Mouse (Mus musculus): Measurements from ENCODE around the gene Gast. TPM values are rescaled to one million over a fixed set of nuclear protein-coding genes. Genes with fewer than 3 reads are reported as not detected.
A peak's percentile ranks its signal among the peaks of the same experiment; 100 is the strongest.
"Not testable (repeated sequence)": the region's sequence is repeated elsewhere in the genome, so short reads cannot be mapped to it uniquely, and the experiment has no call there.

Gene Gast
- total RNA-seq, 2 experiments from 2014 or later: not detected

DNA sequence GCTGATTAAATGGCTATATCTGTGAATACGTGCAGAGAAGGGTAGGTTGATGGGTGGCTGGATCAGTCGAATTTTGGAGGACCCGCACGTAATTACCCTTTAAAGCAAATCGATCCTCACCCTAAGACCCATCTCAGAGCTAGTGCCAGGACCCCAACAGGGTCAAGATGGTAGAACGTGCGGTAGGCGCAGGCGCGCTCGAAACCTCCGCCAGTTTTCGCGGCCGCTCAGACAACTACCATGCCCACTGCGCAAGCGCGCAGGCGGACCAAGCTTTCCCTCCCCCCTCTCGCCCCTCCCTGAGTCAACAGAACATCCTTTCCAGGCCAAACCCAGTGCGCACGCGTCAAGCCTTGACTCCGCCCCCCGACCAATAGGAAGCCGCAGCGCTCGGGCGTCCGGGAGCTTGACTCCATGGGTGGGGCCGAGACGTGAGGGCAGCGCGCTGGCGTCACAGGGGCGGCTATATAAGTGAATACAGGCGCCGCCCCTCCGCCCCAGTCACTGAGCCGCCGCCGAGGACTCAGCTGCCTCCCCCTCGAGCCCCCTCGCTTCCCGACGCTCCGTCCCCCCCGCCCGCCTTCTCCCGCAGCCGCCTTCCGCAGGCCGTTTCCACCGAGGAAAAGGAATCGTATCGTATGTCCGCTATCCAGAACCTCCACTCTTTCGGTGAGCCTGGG, 14.6 kb upstream of the Gast start, which contains the start of gene Eif1:
Gene Eif1, plus strand, starts transcription at position 394 of the 680 bp plus-strand sequence.
- intact Hi-C loops (cut with DNase I): no loop called here

DNA sequence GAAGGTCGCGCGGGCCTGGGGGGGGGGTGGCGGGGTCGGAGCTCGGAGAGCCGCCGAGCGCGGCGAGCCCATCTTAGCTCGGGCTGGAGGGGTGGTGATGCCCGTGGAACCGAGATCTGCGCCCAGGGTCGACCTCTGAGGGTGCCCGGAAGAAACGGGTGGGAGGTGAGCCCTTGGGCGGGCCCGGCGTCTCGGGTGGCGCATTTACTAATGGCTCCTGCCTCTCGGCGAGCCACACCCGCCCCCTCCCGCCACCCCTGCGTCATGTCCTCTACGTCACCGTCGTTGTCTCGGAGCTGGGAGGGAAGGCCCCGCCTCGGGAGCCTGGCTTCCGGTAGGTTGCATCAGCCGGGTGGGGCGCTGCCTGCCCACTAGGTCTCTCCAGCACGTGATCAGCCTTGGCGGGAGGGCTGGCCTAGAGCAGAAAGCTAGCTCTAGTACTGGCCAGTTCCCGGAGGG, 14.0 kb upstream of the Gast start:
- intact Hi-C loops (cut with DNase I): no loop called here

More for the DNA sequence above, 14.6 kb upstream of the Gast start, which contains the start of gene Eif1:
- DNase-seq (ENCODE audit: extremely low spot score in 1 of 2, low spot score in 2 of 2): peak; percentile 99 to 100

DNA sequence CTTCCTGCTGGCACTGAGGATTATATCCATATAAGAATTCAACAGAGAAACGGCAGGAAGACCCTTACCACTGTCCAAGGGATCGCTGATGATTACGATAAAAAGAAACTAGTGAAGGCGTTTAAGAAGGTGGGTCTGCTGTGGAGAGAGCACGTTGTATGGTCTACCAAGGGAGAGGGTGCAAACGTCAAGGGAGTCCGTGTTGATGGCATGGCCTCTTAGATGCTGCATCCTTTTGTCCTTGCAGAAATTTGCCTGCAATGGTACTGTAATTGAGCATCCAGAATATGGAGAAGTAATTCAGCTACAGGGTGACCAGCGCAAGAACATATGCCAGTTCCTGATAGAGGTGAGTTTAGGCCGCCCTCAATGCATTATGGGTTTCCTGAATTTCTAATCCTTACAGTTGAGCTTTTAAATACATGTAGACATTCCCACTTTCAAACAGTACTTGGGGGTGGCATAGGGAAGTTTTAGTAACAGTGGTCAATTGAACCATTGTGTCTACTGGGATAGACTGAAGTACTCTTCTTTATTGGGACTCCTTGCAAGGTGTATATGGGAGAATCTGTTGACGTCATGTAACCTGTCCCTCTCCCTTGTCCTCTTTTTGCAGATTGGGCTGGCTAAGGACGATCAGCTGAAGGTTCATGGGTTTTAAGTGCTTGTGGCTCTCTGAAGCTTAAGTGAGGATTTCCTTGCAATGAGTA, 13.4 kb upstream of the Gast start:
- DNase-seq (ENCODE audit: extremely low spot score in 1 of 2, low spot score in 2 of 2); intact Hi-C loops (cut with DNase I): not testable (repeated sequence)

More for the DNA sequence above, 14.0 kb upstream of the Gast start:
- peak; percentile 89 to 98 for DNase-seq (ENCODE audit: extremely low spot score in 1 of 2, low spot score in 2 of 2)

DNA sequence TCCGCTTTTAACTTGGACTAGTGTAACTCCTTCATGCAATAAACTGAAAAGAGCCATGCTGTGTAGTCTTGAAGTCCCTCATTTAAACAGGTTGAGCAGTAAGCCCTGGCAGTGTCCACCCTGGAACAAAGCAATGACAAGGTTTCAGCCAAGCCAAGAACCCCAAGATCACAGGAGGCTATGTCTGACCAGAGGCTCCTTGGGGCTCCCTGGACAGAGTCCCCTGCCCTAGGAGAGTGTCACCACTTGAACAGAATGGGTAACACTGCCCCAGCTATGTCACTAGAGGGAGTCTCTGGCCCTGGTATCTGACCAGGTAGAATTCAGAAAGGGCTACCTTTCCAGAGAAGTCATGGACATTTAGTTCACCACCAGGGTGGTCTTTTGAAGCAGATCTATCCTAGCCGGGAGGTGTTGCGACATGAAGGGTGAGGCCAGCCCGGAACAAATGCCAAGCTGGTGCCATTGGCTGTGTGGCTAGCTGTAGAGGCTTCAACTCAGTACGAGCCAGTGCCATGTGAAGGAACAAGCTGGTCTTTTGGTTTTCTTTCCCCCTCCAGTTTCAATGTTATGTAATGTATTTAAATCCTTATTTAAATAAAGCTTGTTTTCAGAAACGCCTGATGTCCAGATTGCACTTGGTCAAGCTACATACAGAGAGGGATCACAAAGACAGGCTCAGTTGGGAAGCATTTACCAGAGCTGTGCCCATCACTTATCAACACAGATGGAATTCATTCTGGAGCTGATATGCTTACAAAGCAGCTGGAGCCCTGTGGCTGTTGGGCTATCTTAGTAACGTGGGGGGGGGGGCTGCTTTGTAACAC, 12.5 kb upstream of the Gast start:
- DNase-seq (ENCODE audit: extremely low spot score in 1 of 2, low spot score in 2 of 2); intact Hi-C loops (cut with DNase I): not testable (repeated sequence)

- intact Hi-C loops (cut with DNase I): no loop called here
These were observed 11.5 kb upstream of the Gast start for GRCm38 (mm10) chr11:100322591-100323258.

GRCm38 (mm10) chr11:100323578-100323977, 10.6 kb upstream of the Gast start:
- intact Hi-C loops (cut with DNase I): no loop called here
- peak in 1 of 2 experiments; percentile 62 for DNase-seq (ENCODE audit: extremely low spot score in 1 of 2, low spot score in 2 of 2)

More at GRCm38 (mm10) chr11:100322591-100323258, 11.5 kb upstream of the Gast start:
- DNase-seq (ENCODE audit: extremely low spot score in 1 of 2, low spot score in 2 of 2): no peak

GRCm38 (mm10) chr11:100325062-100325629, 9.1 kb upstream of the Gast start:
- DNase-seq (ENCODE audit: extremely low spot score in 1 of 2, low spot score in 2 of 2): no peak
- intact Hi-C loops (cut with DNase I): no loop called here

DNA sequence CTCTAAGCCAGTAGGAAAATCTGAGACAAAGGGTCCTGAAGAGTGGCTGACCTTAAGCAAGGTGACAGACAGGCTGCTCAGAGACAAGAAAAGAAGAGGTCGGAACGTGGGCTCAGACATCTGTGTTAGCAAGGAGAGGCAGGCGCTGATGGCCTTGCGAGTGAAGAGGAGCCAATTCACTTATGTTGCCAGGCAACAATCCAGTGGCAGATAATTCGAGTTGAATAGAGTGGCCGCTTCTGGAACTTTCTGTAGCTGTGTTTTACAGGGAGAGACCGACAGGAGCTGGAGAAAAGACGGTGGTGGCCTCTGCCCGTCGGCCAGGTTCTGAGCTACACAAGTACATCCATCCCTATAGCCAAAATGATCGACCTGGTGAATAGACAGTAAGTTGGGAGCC, 6.9 kb upstream of the Gast start:
- intact Hi-C loops (cut with DNase I): no loop called here

GRCm38 (mm10) chr11:100327761-100328160, 6.4 kb upstream of the Gast start:
- intact Hi-C loops (cut with DNase I): no loop called here

More for the DNA sequence above, 6.9 kb upstream of the Gast start:
- DNase-seq (ENCODE audit: extremely low spot score in 1 of 2, low spot score in 2 of 2): no peak

DNA sequence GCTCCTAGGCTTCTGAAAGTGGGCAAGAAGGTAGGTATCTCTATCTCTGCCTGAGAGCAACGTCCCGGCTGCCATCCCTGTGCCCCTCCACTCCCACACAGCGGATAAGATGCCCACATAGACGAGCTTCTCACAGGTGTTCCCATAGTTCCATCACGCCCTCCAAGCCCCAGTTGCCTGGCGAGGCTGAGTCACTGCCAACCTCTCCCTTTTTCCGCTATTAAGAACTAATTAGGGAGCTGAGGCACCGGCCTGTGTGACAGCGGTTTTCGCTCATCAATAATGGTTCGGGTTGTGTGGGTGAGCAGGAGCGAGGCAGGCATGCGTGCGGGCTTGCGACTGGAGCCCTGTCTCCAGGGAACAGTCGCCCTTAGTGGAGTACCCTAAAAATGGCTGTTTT, 4.0 kb upstream of the Gast start:
- no peak for DNase-seq (ENCODE audit: extremely low spot score in 1 of 2, low spot score in 2 of 2)
- intact Hi-C loops (cut with DNase I): no loop called here

More at GRCm38 (mm10) chr11:100327761-100328160, 6.4 kb upstream of the Gast start:
- no peak for DNase-seq (ENCODE audit: extremely low spot score in 1 of 2, low spot score in 2 of 2)

DNA sequence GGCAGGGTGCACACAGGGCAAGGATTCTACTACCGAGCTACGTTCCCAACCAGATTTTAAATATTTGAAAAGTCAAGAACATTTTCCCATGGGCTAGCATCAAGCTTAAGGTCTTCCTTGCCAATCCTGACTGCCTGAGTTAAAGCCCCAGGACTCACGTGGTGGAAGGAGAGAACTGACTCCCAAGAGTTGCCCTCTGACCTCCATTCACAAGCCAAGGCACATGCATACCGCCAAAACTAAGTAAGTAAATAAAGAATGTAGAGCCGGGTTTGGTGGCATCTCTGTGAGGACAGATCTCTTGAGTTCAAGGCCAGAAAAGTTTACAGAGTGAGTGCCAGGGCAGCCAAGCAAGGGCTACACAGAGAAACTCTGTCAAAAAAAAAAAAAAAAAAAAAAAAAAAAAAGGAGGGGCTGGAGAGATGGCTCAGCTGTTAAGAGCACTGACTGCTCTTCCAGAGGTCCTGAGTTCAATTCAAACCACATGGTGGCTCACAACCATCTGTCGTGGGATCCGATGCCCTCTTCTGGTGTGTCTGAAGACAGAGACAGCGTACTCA, 3.3 kb upstream of the Gast start:
- DNase-seq (ENCODE audit: extremely low spot score in 1 of 2, low spot score in 2 of 2); intact Hi-C loops (cut with DNase I): not testable (repeated sequence)

DNA sequence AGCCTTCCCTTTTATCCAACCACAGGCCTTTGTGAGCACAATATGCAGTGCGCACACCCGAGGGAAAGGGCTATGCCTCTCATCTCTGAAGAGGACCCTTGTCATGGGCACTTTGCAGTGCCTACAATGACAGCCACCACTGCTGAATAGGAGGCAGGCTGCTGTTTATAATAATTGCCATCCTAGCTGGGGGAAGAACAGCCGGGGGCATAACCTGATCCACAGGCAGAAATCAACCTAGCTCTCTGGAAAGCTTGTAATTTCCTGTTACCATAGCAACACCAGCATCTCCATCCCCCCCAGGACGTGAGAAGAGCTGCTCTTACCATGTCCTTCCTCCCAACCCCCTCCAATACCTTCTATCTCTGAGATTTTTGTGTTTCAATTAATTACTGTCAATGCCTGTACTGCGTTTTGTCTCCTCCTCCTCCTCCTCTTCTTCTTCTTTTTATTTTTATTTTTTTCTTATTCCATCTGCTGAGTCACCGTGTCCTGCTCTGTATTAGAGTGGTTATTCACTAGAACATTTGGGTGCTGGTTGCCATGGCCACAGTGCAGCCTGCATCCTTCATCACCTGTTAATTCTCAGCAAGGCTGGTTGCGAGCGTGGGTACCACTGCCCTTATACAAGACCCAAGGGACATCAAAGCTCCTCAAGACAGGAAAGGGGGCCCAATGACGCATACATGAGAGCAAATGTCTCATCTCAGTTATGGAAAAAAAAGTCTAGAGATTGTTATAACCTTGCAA, 1.3 kb upstream of the Gast start:
- intact Hi-C loops (cut with DNase I): no loop called here
- no peak for DNase-seq (ENCODE audit: extremely low spot score in 1 of 2, low spot score in 2 of 2)

- intact Hi-C loops (cut with DNase I): no loop called here
These were observed 1.5 kb downstream of the Gast start for GRCm38 (mm10) chr11:100335731-100336130.

DNA sequence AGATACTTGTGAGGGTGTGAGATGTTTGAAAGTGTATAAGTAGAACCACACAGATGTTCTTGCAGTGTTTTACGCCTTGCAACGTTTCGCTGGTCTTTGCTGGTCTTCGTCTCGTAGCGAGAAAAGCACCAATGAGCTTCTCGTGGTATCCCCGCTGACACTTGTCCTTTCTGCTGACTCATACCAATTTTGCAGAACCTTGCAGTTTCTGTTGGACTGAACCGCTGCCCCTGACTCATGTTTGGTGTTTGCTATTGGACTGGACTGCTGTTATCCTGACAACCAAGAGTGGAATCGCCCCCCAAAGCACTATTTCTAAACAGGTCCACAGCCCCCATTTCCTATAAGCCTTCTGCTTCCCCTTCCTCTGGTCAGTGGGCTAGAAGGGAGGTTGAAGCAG, 10.1 kb downstream of the Gast start:
- no peak for DNase-seq (ENCODE audit: extremely low spot score in 1 of 2, low spot score in 2 of 2)
- intact Hi-C loops (cut with DNase I): no loop called here

More at GRCm38 (mm10) chr11:100335731-100336130, 1.5 kb downstream of the Gast start:
- DNase-seq (ENCODE audit: extremely low spot score in 1 of 2, low spot score in 2 of 2): no peak

DNA sequence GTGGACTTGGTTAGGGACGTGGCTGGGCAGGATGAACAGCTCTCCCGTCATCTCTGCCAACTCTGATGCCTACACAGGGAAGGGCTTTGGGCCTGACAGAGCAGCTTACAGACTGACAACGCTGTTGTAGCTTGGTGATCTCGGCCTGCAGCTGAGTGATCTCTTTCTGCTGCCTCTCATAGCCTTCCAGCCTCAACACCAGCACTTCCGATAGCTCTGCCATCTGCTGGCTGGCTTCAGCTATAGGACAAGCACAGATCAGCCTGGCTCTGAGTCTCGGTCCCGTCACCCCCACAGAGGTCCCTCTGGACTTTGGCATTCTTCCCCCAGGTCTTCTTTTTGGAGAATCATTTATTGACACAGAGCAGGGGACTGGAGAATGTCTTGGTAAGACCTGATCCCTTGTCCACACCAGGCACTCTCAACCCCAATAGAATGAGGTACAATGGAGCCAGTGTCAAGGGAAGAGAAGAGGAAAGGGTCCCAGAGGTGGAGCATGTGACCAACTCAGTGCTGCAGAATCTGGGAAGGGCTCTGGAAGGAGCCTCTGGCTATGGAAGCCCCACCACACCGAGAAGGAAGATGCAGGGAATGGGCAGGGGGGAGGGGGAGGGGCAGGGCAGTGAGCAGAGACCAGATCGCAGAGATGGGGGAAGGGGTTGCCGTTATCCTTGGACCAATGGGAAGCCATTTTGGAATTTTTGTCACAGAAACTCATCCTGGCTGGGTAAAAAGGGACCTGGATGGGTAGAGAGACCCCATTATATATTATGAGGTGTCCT, 18.1 kb downstream of the Gast start:
- intact Hi-C loops (cut with DNase I): no loop called here
- peak; percentile 42 to 58 for DNase-seq (ENCODE audit: extremely low spot score in 1 of 2, low spot score in 2 of 2)

- DNase-seq (ENCODE audit: extremely low spot score in 1 of 2, low spot score in 2 of 2): peak; percentile 19 to 76
- intact Hi-C loops (cut with DNase I): no loop called here
These were observed 21.1 kb downstream of the Gast start for GRCm38 (mm10) chr11:100355151-100355951.

All from left cerebral cortex, postnatal 10 days (tissue).